Mouse (Mus musculus): ENCODE measurements around the gene Scarb2. TPM values are rescaled to one million over a fixed set of nuclear protein-coding genes. Genes with fewer than 3 reads are reported as not detected.
A peak's percentile ranks its signal among the peaks of the same experiment; 100 is the strongest.

Scarb2 gene
- polyA plus RNA-seq, 1 experiment: 62.1 TPM

- Histone ChIP-seq H3K9ac (ENCODE audit: low read depth, poor library complexity, severe bottlenecking) (peak overlapping the region; percentile 73), H3K4me3 (ENCODE audit: low read depth, low read length) (peak overlapping the region; percentile 63), H3K27ac (ENCODE audit: insufficient read depth, low read length) (0 out of 2 replicates have a peak overlapping the region, but pooled peaks have one; percentile 23), H3K4me1 (ENCODE audit: control insufficient read depth, insufficient read depth, low read length) (no peaks in the 10 kb centered on the region), H3K36me3 (ENCODE audit: control insufficient read depth, insufficient read depth, low read length, poor library complexity, severe bottlenecking) (peaks cover 3% of the 10 kb centered on the region; the same call in 1 of the 2 replicates), H3K27me3 (ENCODE audit: control insufficient read depth, insufficient read depth, low read length, poor library complexity, severe bottlenecking) (no peaks in the 10 kb centered on the region), H3K9me3 (replicated peaks; ENCODE audit: control insufficient read depth, insufficient read depth, low read length, poor library complexity, severe bottlenecking) (peaks cover 7% of the 10 kb centered on the region)
- TF ChIP-seq EP300 (IDR thresholded peaks at IDR 0.05; ENCODE audit: insufficient read depth, low read depth, low read length) (no peak), CTCF (IDR thresholded peaks at IDR 0.05; ENCODE audit: low read depth, low read length) (no peak), POLR2A (IDR thresholded peaks at IDR 0.05; ENCODE audit: insufficient read depth, low read length) (no peak)
Measured at GRCm38 (mm10) chr5:92506301-92506729, 318 bp downstream of the Scarb2 start.

GRCm38 (mm10) chr5:92505402-92505865 lies 1.2 kb downstream of the Scarb2 start:
- Histone ChIP-seq H3K36me3 (ENCODE audit: control insufficient read depth, insufficient read depth, low read length, poor library complexity, severe bottlenecking) (peaks cover 3% of the 10 kb centered on the region; the same call in 1 of the 2 replicates), H3K4me1 (ENCODE audit: control insufficient read depth, insufficient read depth, low read length) (no peaks in the 10 kb centered on the region), H3K9ac (ENCODE audit: low read depth, poor library complexity, severe bottlenecking) (peak overlapping the region; percentile 73), H3K27ac (ENCODE audit: insufficient read depth, low read length) (peak overlapping the region; percentile 92), H3K9me3 (replicated peaks; ENCODE audit: control insufficient read depth, insufficient read depth, low read length, poor library complexity, severe bottlenecking) (peaks cover 2% of the 10 kb centered on the region), H3K4me3 (ENCODE audit: low read depth, low read length) (peak overlapping the region; percentile 96), H3K27me3 (ENCODE audit: control insufficient read depth, insufficient read depth, low read length, poor library complexity, severe bottlenecking) (no peaks in the 10 kb centered on the region)
- TF ChIP-seq EP300 (IDR thresholded peaks at IDR 0.05; ENCODE audit: insufficient read depth, low read depth, low read length): 0 out of 2 replicates have a peak, but pooled peaks have one; percentile 10
- TF ChIP-seq CTCF (IDR thresholded peaks at IDR 0.05; ENCODE audit: low read depth, low read length): peak; percentile 36
- peak; percentile 40 for TF ChIP-seq POLR2A (IDR thresholded peaks at IDR 0.05; ENCODE audit: insufficient read depth, low read length)

GRCm38 (mm10) chr5:92504676-92505400 lies 1.8 kb downstream of the Scarb2 start:
- H3K9ac ChIP-seq (ENCODE audit: low read depth, poor library complexity, severe bottlenecking): peak overlapping the region; percentile 73
- H3K27me3 ChIP-seq (ENCODE audit: control insufficient read depth, insufficient read depth, low read length, poor library complexity, severe bottlenecking): no peaks in the 10 kb centered on the region
- no peaks in the 10 kb centered on the region for H3K9me3 ChIP-seq (replicated peaks; ENCODE audit: control insufficient read depth, insufficient read depth, low read length, poor library complexity, severe bottlenecking)
- H3K27ac ChIP-seq (ENCODE audit: insufficient read depth, low read length): peak overlapping the region; percentile 92
- H3K4me1 ChIP-seq (ENCODE audit: control insufficient read depth, insufficient read depth, low read length): no peaks in the 10 kb centered on the region
- TF ChIP-seq EP300 (IDR thresholded peaks at IDR 0.05; ENCODE audit: insufficient read depth, low read depth, low read length) (0 out of 2 replicates have a peak, but pooled peaks have one; percentile 48), POLR2A (IDR thresholded peaks at IDR 0.05; ENCODE audit: insufficient read depth, low read length) (no peak), CTCF (IDR thresholded peaks at IDR 0.05; ENCODE audit: low read depth, low read length) (no peak)
- peak overlapping the region; percentile 96 for H3K4me3 ChIP-seq (ENCODE audit: low read depth, low read length)
- H3K36me3 ChIP-seq (ENCODE audit: control insufficient read depth, insufficient read depth, low read length, poor library complexity, severe bottlenecking): peaks cover 3% of the 10 kb centered on the region; the same call in 1 of the 2 replicates

GRCm38 (mm10) chr5:92503856-92504618 lies 2.6 kb downstream of the Scarb2 start:
- H3K27ac ChIP-seq (ENCODE audit: insufficient read depth, low read length): peak overlapping the region; percentile 92
- no peaks in the 10 kb centered on the region for H3K9me3 ChIP-seq (replicated peaks; ENCODE audit: control insufficient read depth, insufficient read depth, low read length, poor library complexity, severe bottlenecking)
- H3K4me1 ChIP-seq (ENCODE audit: control insufficient read depth, insufficient read depth, low read length): no peaks in the 10 kb centered on the region
- peaks cover 3% of the 10 kb centered on the region; the same call in 1 of the 2 replicates for H3K36me3 ChIP-seq (ENCODE audit: control insufficient read depth, insufficient read depth, low read length, poor library complexity, severe bottlenecking)
- H3K4me3 ChIP-seq (ENCODE audit: low read depth, low read length): peak overlapping the region; percentile 96
- TF ChIP-seq EP300 (IDR thresholded peaks at IDR 0.05; ENCODE audit: insufficient read depth, low read depth, low read length): no peak
- TF ChIP-seq CTCF (IDR thresholded peaks at IDR 0.05; ENCODE audit: low read depth, low read length): no peak
- TF ChIP-seq POLR2A (IDR thresholded peaks at IDR 0.05; ENCODE audit: insufficient read depth, low read length): no peak
- H3K27me3 ChIP-seq (ENCODE audit: control insufficient read depth, insufficient read depth, low read length, poor library complexity, severe bottlenecking): no peaks in the 10 kb centered on the region
- H3K9ac ChIP-seq (ENCODE audit: low read depth, poor library complexity, severe bottlenecking): peak overlapping the region; percentile 73

GRCm38 (mm10) chr5:92503356-92503847 lies 3.2 kb downstream of the Scarb2 start:
- H3K9ac ChIP-seq (ENCODE audit: low read depth, poor library complexity, severe bottlenecking): peak overlapping the region; percentile 73
- peak overlapping the region; percentile 34 for H3K4me3 ChIP-seq (ENCODE audit: low read depth, low read length)

More at GRCm38 (mm10) chr5:92503356-92503847, 3.2 kb downstream of the Scarb2 start:
- Histone ChIP-seq H3K27me3 (ENCODE audit: control insufficient read depth, insufficient read depth, low read length, poor library complexity, severe bottlenecking) (no peaks in the 10 kb centered on the region), H3K36me3 (ENCODE audit: control insufficient read depth, insufficient read depth, low read length, poor library complexity, severe bottlenecking) (peaks cover 3% of the 10 kb centered on the region; the same call in 1 of the 2 replicates), H3K4me1 (ENCODE audit: control insufficient read depth, insufficient read depth, low read length) (no peaks in the 10 kb centered on the region), H3K27ac (ENCODE audit: insufficient read depth, low read length) (peak overlapping the region; percentile 91), H3K9me3 (replicated peaks; ENCODE audit: control insufficient read depth, insufficient read depth, low read length, poor library complexity, severe bottlenecking) (no peaks in the 10 kb centered on the region)
- TF ChIP-seq EP300 (IDR thresholded peaks at IDR 0.05; ENCODE audit: insufficient read depth, low read depth, low read length) (no peak), CTCF (IDR thresholded peaks at IDR 0.05; ENCODE audit: low read depth, low read length) (no peak), POLR2A (IDR thresholded peaks at IDR 0.05; ENCODE audit: insufficient read depth, low read length) (no peak)

All from ES-Bruce4 (cell line).